Mouse (Mus musculus) lung, postnatal 0 days (tissue): ENCODE measurements around the gene Cela2a. TPM values are rescaled to one million over a fixed set of nuclear protein-coding genes. Genes with fewer than 3 reads are reported as not detected.
A peak's percentile ranks its signal among the peaks of the same experiment; 100 is the strongest.

Experiments
- ATAC-seq: fragments of 200-750 bp; cut with Nextera tagmentation; 2 replicates; pipeline ENCODE4 v1.8.0; 2017; ENCODE audit warnings: moderate library complexity
- DNase-seq: peaks from one replicate; pipeline ENCODE4 v3.0.0-alpha.2; 2016; ENCODE audit warnings: low spot score
- H3K27ac ChIP-seq: fragments of 300-500 bp; sonication (generic); 2 replicates; pipeline ENCODE4 v1.5.1; 2014; ENCODE audit warnings: antibody characterized with exemption, mild to moderate bottlenecking, low read length, mixed read lengths
- H3K27me3 ChIP-seq: fragments of 300-500 bp; sonication (generic); replicated peaks from 2 replicates; pipeline ENCODE4 v1.6.1; 2014; ENCODE audit warnings: low read length, mixed read lengths; ENCODE audit not compliant: insufficient read depth
- H3K36me3 ChIP-seq: fragments of 300-500 bp; sonication (generic); 2 replicates; pipeline ENCODE4 v1.6.1; 2014; ENCODE audit warnings: low read length, mixed read lengths; ENCODE audit not compliant: insufficient read depth
- H3K4me1 ChIP-seq: fragments of 300-500 bp; sonication (generic); 2 replicates; pipeline ENCODE4 v1.6.1; 2014; ENCODE audit warnings: antibody characterized with exemption, low read depth, low read length, mixed read lengths; ENCODE audit not compliant: insufficient read depth
- H3K4me2 ChIP-seq: fragments of 300-500 bp; sonication (generic); replicated peaks from 2 replicates; pipeline ENCODE4 v1.6.1; 2014; ENCODE audit warnings: low read depth, mild to moderate bottlenecking, low read length, moderate library complexity, mixed read lengths
- H3K4me3 ChIP-seq: fragments of 300-500 bp; sonication (generic); 2 replicates; pipeline ENCODE4 v1.5.1; 2014; ENCODE audit warnings: low read depth, low read length
- H3K9ac ChIP-seq: fragments of 300-500 bp; sonication (generic); replicated peaks from 2 replicates; pipeline ENCODE4 v1.6.1; 2014; ENCODE audit warnings: low read depth, mild to moderate bottlenecking
- H3K9me3 ChIP-seq: fragments of 300-500 bp; sonication (generic); 2 replicates; pipeline ENCODE4 v1.6.1; 2016; ENCODE audit warnings: low read length, mixed read lengths
- CTCF ChIP-seq: IDR thresholded peaks from 2 replicates; pipeline ENCODE4 v1.5.1; 2016; ENCODE audit warnings: antibody characterized with exemption, mild to moderate bottlenecking
- EP300 ChIP-seq: IDR thresholded peaks from 2 replicates; pipeline ENCODE4 v1.6.1; 2016; ENCODE audit warnings: antibody characterized with exemption, mild to moderate bottlenecking, control low read depth
- WGBS: fragments of 180-500 bp; shearing (Covaris S2); extraction: QIAGEN DNeasy Blood & Tissue Kit; methylation state at CpG from one replicate; pipeline ENCODE4 v1.1.7; 2014; 5-methylcytosine and 5-hydroxymethylcytosine counted together
- polyA plus RNA-seq: library from polyadenylated mRNA; unstranded; fragments of >200 nt; fragmentation: Nextera tagmentation; extraction: Ambion mirVana; gene quantifications from 2 replicates; pipeline ENCODE4 v1.2.1, GENCODE M21; 2015

Cela2a gene
- polyA plus RNA-seq, 1 experiment from 2014 or later: not detected

DNA sequence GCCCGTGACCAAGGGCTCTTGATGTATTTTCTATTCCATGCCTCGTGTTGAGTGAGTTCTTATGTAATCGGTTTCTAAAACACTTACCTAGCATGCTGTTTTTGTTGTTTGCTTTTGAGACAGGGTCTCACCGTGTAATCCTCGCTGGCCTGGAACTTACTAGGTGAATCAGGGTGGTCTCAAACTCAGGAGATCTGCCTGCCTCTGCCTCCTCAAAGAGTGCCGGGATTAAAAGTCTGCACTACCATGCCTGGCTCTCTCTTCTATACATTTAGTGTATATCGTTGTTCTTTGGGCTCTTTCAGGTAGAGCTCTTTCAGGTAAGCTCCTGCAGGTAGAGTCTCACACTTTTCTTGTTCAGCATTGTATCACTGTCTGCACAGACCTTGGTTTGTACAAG is 34.5 kb downstream of the Cela2a start:
- TF ChIP-seq EP300: no peak
- TF ChIP-seq CTCF: no peak
- Histone ChIP-seq H3K4me3 (no peak overlapping the region), H3K27me3 (no peaks in the 10 kb centered on the region), H3K27ac (no peak overlapping the region), H3K4me1 (peaks cover 6% of the 10 kb centered on the region), H3K36me3 (peaks cover 2% of the 10 kb centered on the region; the same call in 1 of the 2 replicates), H3K9me3 (no peaks in the 10 kb centered on the region), H3K9ac (no peak overlapping the region), H3K4me2 (no peak overlapping the region)
- WGBS: 88% methylated on average over 7 of the region's 7 CpGs
- DNase-seq: no peak
- no peak for ATAC-seq

DNA sequence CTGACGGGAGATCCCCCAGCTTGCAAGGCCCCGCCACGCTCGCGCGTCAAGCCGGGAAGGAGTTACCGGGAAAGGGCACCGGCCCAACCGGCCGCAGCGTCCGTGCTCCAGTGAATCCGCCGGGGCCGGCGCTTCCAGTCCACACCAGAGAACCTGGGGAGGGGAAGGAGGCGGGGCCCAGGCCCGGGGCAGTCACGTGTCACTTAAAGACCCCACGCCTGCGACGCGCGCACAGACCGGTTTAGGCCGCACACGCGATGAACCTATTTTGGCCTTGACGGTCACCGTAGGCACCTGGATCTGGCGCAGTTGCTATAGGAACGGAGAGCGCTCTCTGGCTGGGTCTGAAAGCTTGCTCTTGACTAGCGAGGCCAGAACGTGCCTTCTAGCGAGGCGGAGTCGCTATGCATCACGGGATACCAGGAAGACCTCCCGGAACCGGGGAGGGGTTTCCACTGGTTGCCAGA is 35.4 kb downstream of the Cela2a start, which contains the start of gene Dnajc16:
Gene Dnajc16, minus strand, starts transcription at position 408 of the 467 bp plus-strand sequence.
- DNase-seq: peak; percentile 99
- no peaks in the 10 kb centered on the region for H3K9me3 ChIP-seq
- 3% methylated on average over 42 of the region's 42 CpGs for WGBS

DNA sequence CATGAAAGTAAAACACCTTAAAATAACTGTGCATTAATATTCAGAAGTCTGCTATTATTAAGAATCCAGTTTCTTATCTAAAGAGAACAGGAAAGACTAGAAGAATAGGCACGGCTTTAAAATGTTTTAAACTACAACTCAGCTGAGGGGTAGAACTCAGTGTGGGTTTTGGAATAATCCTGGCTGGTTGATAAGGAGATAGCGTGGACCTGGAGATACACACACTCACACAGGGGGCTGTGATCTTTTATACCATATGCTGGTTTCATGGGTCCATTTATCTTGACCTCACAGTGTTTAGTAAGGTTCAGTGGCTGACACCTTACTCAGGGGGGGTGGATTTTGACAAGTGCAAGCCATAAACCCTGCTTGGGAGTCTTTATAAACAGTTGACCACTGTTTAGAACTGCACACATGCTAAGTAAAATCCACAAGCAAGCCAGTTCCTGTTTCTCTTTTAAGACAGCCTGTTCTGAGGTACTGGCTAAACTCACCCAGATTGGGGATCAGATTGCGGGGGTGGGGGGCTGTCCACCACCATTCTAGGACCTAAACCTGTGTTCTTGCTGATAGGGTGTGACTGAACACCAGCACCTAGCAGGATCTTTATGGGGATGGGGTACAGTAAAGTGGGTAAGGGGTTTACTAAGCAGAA is 36.3 kb downstream of the Cela2a start:
- peak overlapping the region; percentile 82 for H3K9ac ChIP-seq
- peak overlapping the region; percentile 84 for H3K4me2 ChIP-seq
- H3K4me1 ChIP-seq: peaks cover 6% of the 10 kb centered on the region
- H3K27me3 ChIP-seq: no peaks in the 10 kb centered on the region
- H3K9me3 ChIP-seq: no peaks in the 10 kb centered on the region
- peak overlapping the region; percentile 84 for H3K4me3 ChIP-seq
- no peak for ATAC-seq
- no peak for TF ChIP-seq EP300
- no peak for TF ChIP-seq CTCF
- WGBS: 32% methylated on average over 3 of the region's 3 CpGs
- peak overlapping the region; percentile 84 for H3K27ac ChIP-seq
- H3K36me3 ChIP-seq: peaks cover 6% of the 10 kb centered on the region; the same call in 1 of the 2 replicates
- no peak for DNase-seq

More for the DNA sequence above, 35.4 kb downstream of the Cela2a start, which contains the start of gene Dnajc16:
- H3K36me3 ChIP-seq: no peaks in the 10 kb centered on the region
- H3K4me2 ChIP-seq: peak within 1 kb of the TSS; percentile 84
- H3K27ac ChIP-seq: peak within 1 kb of the TSS; percentile 84
- peak within 1 kb of the TSS; percentile 82 for H3K9ac ChIP-seq
- peak; percentile 73; the same call in 1 of the 2 replicates for TF ChIP-seq EP300
- TF ChIP-seq CTCF: peak; percentile 5; the same call in 1 of the 2 replicates
- ATAC-seq: peak; percentile 77
- H3K27me3 ChIP-seq: no peaks in the 10 kb centered on the region
- peaks cover 6% of the 10 kb centered on the region for H3K4me1 ChIP-seq
- peak within 1 kb of the TSS; percentile 84 for H3K4me3 ChIP-seq

DNA sequence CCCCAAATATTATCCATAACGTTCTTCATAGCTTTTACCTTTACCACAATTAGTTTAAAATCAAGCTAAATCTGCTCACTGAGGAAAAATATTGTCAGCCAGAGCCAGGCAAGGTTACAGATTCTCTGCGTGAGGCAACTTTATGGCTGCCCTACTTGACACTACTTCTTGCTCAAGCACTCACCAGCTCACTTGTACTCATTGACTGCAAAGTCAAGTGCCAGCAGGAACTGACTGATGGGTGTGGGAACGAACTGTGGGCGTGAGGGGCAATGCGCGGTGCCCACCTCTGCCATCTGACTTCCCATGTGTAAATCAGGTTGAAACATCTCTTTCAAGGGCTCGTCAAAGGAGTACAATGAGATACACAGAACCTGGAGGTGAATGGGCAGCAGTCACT is 38.5 kb downstream of the Cela2a start:
- no peak overlapping the region for H3K4me3 ChIP-seq
- peaks cover 6% of the 10 kb centered on the region for H3K4me1 ChIP-seq
- H3K9ac ChIP-seq: no peak overlapping the region
- DNase-seq (peak; percentile 79), ATAC-seq (no peak)
- H3K27ac ChIP-seq: no peak overlapping the region
- no peak overlapping the region for H3K4me2 ChIP-seq
- 70% methylated on average over 7 of the region's 7 CpGs for WGBS
- peaks cover 15% of the 10 kb centered on the region for H3K36me3 ChIP-seq
- H3K9me3 ChIP-seq: no peaks in the 10 kb centered on the region
- no peak for TF ChIP-seq CTCF
- TF ChIP-seq EP300: no peak
- H3K27me3 ChIP-seq: no peaks in the 10 kb centered on the region

DNA sequence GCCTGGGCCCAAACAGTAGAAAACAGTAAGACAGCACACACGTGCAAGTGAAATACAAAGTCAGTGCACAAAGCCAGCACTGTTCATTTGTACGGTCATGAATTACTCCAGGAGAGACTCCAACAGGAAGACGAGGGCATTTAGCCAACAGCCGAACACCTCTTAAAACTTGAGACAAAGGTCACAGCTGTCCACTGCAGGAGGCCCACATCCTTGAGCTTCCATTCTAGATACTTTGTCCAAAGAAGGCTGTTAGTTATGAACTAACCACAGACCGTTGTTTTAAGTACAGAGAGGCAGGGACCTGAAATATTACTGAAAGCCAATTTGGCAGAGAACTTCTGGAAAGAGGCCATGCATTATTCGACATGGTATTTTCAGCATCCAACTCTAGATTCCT is 38.9 kb downstream of the Cela2a start:
- H3K4me1 ChIP-seq: peaks cover 6% of the 10 kb centered on the region
- no peak for TF ChIP-seq EP300
- TF ChIP-seq CTCF: no peak
- 37% methylated on average over 6 of the region's 6 CpGs for WGBS
- no peak overlapping the region for H3K4me3 ChIP-seq
- 0 out of 2 replicates have a peak overlapping the region, but pooled peaks have one; percentile 6 for H3K27ac ChIP-seq
- peaks cover 15% of the 10 kb centered on the region for H3K36me3 ChIP-seq
- no peak overlapping the region for H3K9ac ChIP-seq
- DNase-seq (no peak), ATAC-seq (no peak)
- H3K4me2 ChIP-seq: no peak overlapping the region
- no peaks in the 10 kb centered on the region for H3K9me3 ChIP-seq
- H3K27me3 ChIP-seq: no peaks in the 10 kb centered on the region

DNA sequence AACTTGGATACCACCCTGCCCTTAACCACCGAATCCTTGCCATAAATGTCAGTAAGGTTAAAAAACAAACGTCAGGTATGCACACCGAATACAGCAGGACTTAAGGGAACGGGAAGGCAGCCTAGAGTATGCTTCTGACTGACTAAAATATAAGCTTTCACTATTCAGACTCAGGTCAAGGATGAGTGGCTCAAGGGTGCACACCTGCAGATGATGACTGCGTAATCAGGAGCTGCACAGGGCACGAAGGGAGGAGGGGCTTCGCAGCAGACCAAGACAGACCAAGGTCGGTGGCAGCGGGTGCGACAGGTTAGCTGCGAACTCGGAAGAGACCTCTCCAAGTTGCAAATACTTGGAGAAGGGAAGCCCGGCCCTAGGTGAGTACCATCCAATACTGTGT is 39.8 kb downstream of the Cela2a start:
- Histone ChIP-seq H3K9me3 (no peaks in the 10 kb centered on the region), H3K4me3 (no peak overlapping the region), H3K4me2 (no peak overlapping the region), H3K4me1 (peaks cover 6% of the 10 kb centered on the region), H3K36me3 (peaks cover 15% of the 10 kb centered on the region), H3K27ac (0 out of 2 replicates have a peak overlapping the region, but pooled peaks have one; percentile 6), H3K9ac (no peak overlapping the region), H3K27me3 (no peaks in the 10 kb centered on the region)
- DNase-seq (peak; percentile 40), ATAC-seq (no peak)
- 67% methylated on average over 13 of the region's 13 CpGs for WGBS
- TF ChIP-seq CTCF (no peak), EP300 (no peak)
